Mouse (Mus musculus) ES-E14 (cell line): Measurements from ENCODE around the gene Zfp652.

Experiments used
- CHD2 ChIP-seq: IDR thresholded peaks from 2 replicates; pipeline ENCODE4 v1.6.1; 2014; ENCODE audit warnings: mild to moderate bottlenecking, low read depth, low read length, inconsistent platforms
- HCFC1 ChIP-seq: IDR thresholded peaks from 2 replicates; pipeline ENCODE4 v1.6.1; 2012; ENCODE audit warnings: low read length, inconsistent platforms, borderline replicate concordance; ENCODE audit not compliant: insufficient read depth
- MAFK ChIP-seq: IDR thresholded peaks from 2 replicates; pipeline ENCODE4 v1.6.1; 2014; ENCODE audit warnings: mild to moderate bottlenecking, low read depth, low read length, inconsistent platforms; ENCODE audit not compliant: insufficient read depth
- ZNF384 ChIP-seq: IDR thresholded peaks from 2 replicates; pipeline ENCODE4 v1.6.1; 2012; ENCODE audit warnings: low read depth, low read length, inconsistent platforms

DNA sequence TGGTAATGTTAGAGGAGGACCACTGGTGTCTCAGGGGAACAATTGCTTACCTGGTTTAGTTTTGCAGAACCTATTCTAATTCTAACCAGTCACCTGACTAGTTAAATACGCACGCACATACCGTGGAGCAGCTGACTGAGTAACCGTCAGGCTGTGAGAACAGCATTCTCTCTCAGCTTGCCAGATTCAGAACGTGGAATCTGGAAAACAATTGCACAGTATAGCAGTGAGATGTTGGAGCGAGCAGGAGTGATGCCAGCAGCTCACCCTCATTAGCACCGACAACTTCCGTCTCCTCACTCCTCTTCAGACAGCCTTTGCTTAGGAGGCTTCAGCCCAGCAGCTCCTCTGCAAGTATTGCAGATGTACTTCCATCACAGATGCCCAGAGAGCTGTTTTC is 3.7 kb downstream of the Zfp652 start:
- TF ChIP-seq ZNF384 (no peak), MAFK (no peak), CHD2 (no peak), HCFC1 (no peak)
